Mouse (Mus musculus): Measurements from ENCODE around the gene Pitx2. TPM values are rescaled to one million over a fixed set of nuclear protein-coding genes. Genes with fewer than 3 reads are reported as not detected.

The Pitx2 gene
- total RNA-seq (2021), result under 1 TPM in 1 of 2 experiments, not detected in 1; 0.45 TPM
- long read RNA-seq, experiment 1, result 0 reads
- long read RNA-seq, experiment 2, result 0 reads

- DNase-seq (ENCODE audit: low spot score in 2 of 2), result no peak
Observed at GRCm38 (mm10) chr3:129199609-129200500, at the start of gene Pitx2. TSS of gene Pitx2 (plus strand) at chr3:129199878.

- no peak for DNase-seq (ENCODE audit: low spot score in 2 of 2)
Observed at GRCm38 (mm10) chr3:129150001-129150400, 49.7 kb upstream of the Pitx2 start.

- DNase-seq (ENCODE audit: low spot score in 2 of 2), result no peak
Observed at GRCm38 (mm10) chr3:129151096-129151685, 48.5 kb upstream of the Pitx2 start.

GRCm38 (mm10) chr3:129158812-129159370, 40.8 kb upstream of the Pitx2 start:
- DNase-seq (ENCODE audit: low spot score in 2 of 2), result no peak

- no peak for DNase-seq (ENCODE audit: low spot score in 2 of 2)
Observed at GRCm38 (mm10) chr3:129161333-129162035, 38.2 kb upstream of the Pitx2 start.

- no peak for DNase-seq (ENCODE audit: low spot score in 2 of 2)
Observed at GRCm38 (mm10) chr3:129164246-129164645, 35.4 kb upstream of the Pitx2 start.

- DNase-seq (ENCODE audit: low spot score in 2 of 2), result no peak
Observed at GRCm38 (mm10) chr3:129165715-129166114, 34.0 kb upstream of the Pitx2 start.

- no peak for DNase-seq (ENCODE audit: low spot score in 2 of 2)
Observed at GRCm38 (mm10) chr3:129166684-129167083, 33.0 kb upstream of the Pitx2 start.

GRCm38 (mm10) chr3:129170416-129170815, 29.3 kb upstream of the Pitx2 start:
- no peak for DNase-seq (ENCODE audit: low spot score in 2 of 2)

GRCm38 (mm10) chr3:129171789-129172188, 27.9 kb upstream of the Pitx2 start:
- DNase-seq (ENCODE audit: low spot score in 2 of 2), result no peak

- no peak for DNase-seq (ENCODE audit: low spot score in 2 of 2)
Observed at GRCm38 (mm10) chr3:129194436-129194835, 5.2 kb upstream of the Pitx2 start.

- no peak for DNase-seq (ENCODE audit: low spot score in 2 of 2)
Observed at GRCm38 (mm10) chr3:129195036-129195435, 4.6 kb upstream of the Pitx2 start.

GRCm38 (mm10) chr3:129195816-129196549, 3.7 kb upstream of the Pitx2 start:
- no peak for DNase-seq (ENCODE audit: low spot score in 2 of 2)

GRCm38 (mm10) chr3:129196550-129196919, 3.1 kb upstream of the Pitx2 start:
- DNase-seq (ENCODE audit: low spot score in 2 of 2), result no peak

- no peak for DNase-seq (ENCODE audit: low spot score in 2 of 2)
Observed at GRCm38 (mm10) chr3:129197035-129197434, 2.6 kb upstream of the Pitx2 start.

GRCm38 (mm10) chr3:129197786-129198626, 1.7 kb upstream of the Pitx2 start:
- DNase-seq (ENCODE audit: low spot score in 2 of 2), result no peak

GRCm38 (mm10) chr3:129198627-129198903, 1.1 kb upstream of the Pitx2 start:
- no peak for DNase-seq (ENCODE audit: low spot score in 2 of 2)

GRCm38 (mm10) chr3:129199160-129199608, 494 bp upstream of the Pitx2 start:
- DNase-seq (ENCODE audit: low spot score in 2 of 2), result no peak

- DNase-seq (ENCODE audit: low spot score in 2 of 2), result no peak
Observed at GRCm38 (mm10) chr3:129200501-129200890, 818 bp downstream of the Pitx2 start.

- DNase-seq (ENCODE audit: low spot score in 2 of 2), result no peak
Observed at GRCm38 (mm10) chr3:129201156-129201555, 1.5 kb downstream of the Pitx2 start.

All from layer of hippocampus, postnatal 14 days (tissue).